22 mouse cellular contexts compared by ENCODE assay signal in the genomic region with DNA sequence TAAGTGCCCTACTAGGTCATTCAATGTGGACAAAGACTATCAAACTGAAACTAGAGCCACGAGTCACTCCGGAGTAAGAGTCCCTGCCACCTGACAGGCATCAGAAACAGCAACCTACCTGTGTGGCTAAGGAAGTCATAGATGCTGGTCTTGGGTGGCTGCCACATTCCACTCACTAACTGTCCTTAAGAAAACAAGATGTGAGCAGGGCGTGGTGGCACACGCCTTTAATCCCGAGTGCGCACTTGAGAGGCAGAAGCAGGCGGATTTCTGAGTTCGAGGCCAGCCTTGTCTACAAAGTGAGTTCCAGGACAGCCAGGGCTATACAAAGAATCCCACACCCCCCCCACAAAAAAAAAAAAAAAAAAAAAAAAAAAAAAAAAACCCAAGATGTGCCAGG. TPM values are rescaled to one million over a fixed set of nuclear protein-coding genes. Genes with fewer than 3 reads are reported as not detected.
DNase-seq lines count a peak whose midpoint lies in the region; ATAC-seq and TF ChIP-seq lines count a peak whose summit lies in the region.
"Had no signal": no experiment of that assay in that cellular context is flagged by ENCODE, and none has a peak within 500 bp of the region (broad histone marks: within the 10 kb centered on the region; RNA-seq: fewer than 3 reads in every experiment).

No protein-coding gene starts in this region.

- intact Hi-C loops in gastrocnemius, adult 2 months (cut with DNase I), result no loop called here

- no peak for TF ChIP-seq CTCF in gastrocnemius, adult 2 months (IDR thresholded peaks at IDR 0.05)
- no peak for TF ChIP-seq CTCF in layer of hippocampus, adult 2 months (conservative IDR thresholded peaks at IDR 0.05)

- H3K4me3 ChIP-seq in gastrocnemius, adult 2 months, result no peak overlapping the region
- H3K4me3 ChIP-seq in layer of hippocampus, adult 2 months, result no peak overlapping the region
- H3K4me3 ChIP-seq: embryonic facial prominence, embryonic 13.5 days; forebrain, embryonic 13.5 days; heart, embryonic 13.5 days; hindbrain, embryonic 15.5 days had no signal

- 0 out of 2 replicates have a peak overlapping the region, but pooled peaks have one; percentile 6 for H3K27ac ChIP-seq in gastrocnemius, adult 2 months
- H3K27ac ChIP-seq in layer of hippocampus, adult 2 months, result peak overlapping the region; percentile 79
- H3K27ac ChIP-seq: embryonic facial prominence, embryonic 13.5 days; forebrain, embryonic 13.5 days; heart, embryonic 13.5 days; hindbrain, embryonic 15.5 days had no signal

- ATAC-seq in megakaryocyte, adult 5-6 weeks (ENCODE audit: poor library complexity, severe bottlenecking), result no peak
- ATAC-seq: activated CD4-positive, CD25-positive, alpha-beta regulatory T cell, adult 4 months; CD4-positive, CD25-positive, alpha-beta regulatory T cell, adult 4 months; forebrain, embryonic 13.5 days; intestine, embryonic 16.5 days had no signal

- DNase-seq in gastrocnemius, adult 2 months, result no peak
- DNase-seq in gastrocnemius, postnatal 25 days, result no peak
- no peak for DNase-seq in layer of hippocampus, adult 2 months (ENCODE audit: low spot score in 2 of 2)
- DNase-seq in layer of hippocampus, adult 18-20 months (ENCODE audit: low spot score in 2 of 2), result no peak
- peak; percentile 58 for DNase-seq in ES-CJ7 (ENCODE audit: low read depth, low spot score)
- DNase-seq in thymus, postnatal 25 days, result no peak
- DNase-seq: adrenal gland, postnatal 14 days; B cell, adult 2 months; cerebellum, adult 11-12 months; cerebellum, adult 9-11 months; cerebellum, postnatal 36 days; forebrain, postnatal 0 days; gastrocnemius, postnatal 36 days; heart, adult 11 months had no signal

RNA-seq across cellular contexts. Expression of a gene that starts 35.2 kb away (rescaled TPM):
- total RNA-seq in gastrocnemius, adult 2 months (2021), result 10 to 100 TPM; 14.1 to 22.4 TPM
- total RNA-seq in gastrocnemius, postnatal 25 days (2021), result 10 to 100 TPM; 16.9 to 29.3 TPM
- 10 to 100 TPM; 36.5 to 36.7 TPM for total RNA-seq in layer of hippocampus, adult 2 months (2021)
- total RNA-seq in layer of hippocampus, adult 18-20 months (2021), result 10 to 100 TPM; 28.4 to 35.9 TPM
- total RNA-seq in megakaryocyte, adult 5-6 weeks (2015), result 71.2 and 79.5 TPM in 2 replicates
- total RNA-seq in megakaryocyte, adult 5-6 weeks (2017), result 75.3 and 77.6 TPM in 2 replicates

RNA-seq across cellular contexts. Expression of a gene that starts 58.3 kb away (rescaled TPM):
- total RNA-seq in gastrocnemius, adult 2 months (2021), result 10 to 100 TPM; 33.2 to 40.4 TPM
- 10 to 100 TPM; 32.6 to 41.3 TPM for total RNA-seq in gastrocnemius, postnatal 25 days (2021)
- 10 to 100 TPM; 49.6 to 50.4 TPM for total RNA-seq in layer of hippocampus, adult 2 months (2021)
- total RNA-seq in layer of hippocampus, adult 18-20 months (2021), result 10 to 100 TPM; 46.8 to 50.3 TPM
- 168 and 194 TPM in 2 replicates for total RNA-seq in megakaryocyte, adult 5-6 weeks (2015)
- total RNA-seq in megakaryocyte, adult 5-6 weeks (2017), result 167 and 196 TPM in 2 replicates
